Mouse (Mus musculus) G1E (cell line): ENCODE results near the gene Spata31d1b.

ENCODE experiments used
- CTCF ChIP-seq: IDR thresholded peaks from 2 replicates; pipeline ENCODE4 v1.5.1; 2012; ENCODE audit warnings: low read depth, low read length, inconsistent platforms, mixed read lengths
- GATA2 ChIP-seq: IDR thresholded peaks from 2 replicates; pipeline ENCODE4 v1.6.1; 2012; ENCODE audit warnings: low read depth, low read length, inconsistent platforms, borderline replicate concordance
- TAL1 ChIP-seq: conservative IDR thresholded peaks from 2 replicates; pipeline ENCODE4 v1.6.1; 2012; ENCODE audit warnings: low read depth, low read length, inconsistent platforms, mixed read lengths

DNA sequence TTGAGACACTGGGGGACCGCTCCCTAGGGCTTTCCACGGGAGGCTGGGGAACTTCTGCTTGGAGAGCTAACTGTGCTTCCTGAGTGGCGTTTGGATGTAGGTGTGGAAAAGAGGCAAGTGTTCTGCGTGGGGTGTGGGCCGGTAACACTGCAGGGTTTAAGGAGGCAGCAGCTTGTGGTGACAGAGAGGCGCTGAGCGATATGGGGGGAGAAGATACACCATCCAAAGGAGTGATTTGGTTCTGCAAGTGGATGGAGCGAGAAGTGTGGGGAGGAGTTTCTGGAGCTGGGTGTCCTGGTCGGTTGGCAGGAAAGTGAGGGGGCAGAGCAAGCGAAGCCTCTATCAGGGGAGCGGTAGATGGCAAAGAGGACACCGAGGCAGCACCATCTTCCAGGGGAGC lies 8.6 kb upstream of the Spata31d1b start:
- TF ChIP-seq CTCF (no peak), TAL1 (no peak), GATA2 (no peak)
